9 mouse cellular contexts compared by ENCODE assay signal in genomic region chr10:14046935-14047334, GRCm38 (mm10).
DNase-seq lines count a peak whose midpoint lies in the region; ATAC-seq and TF ChIP-seq lines count a peak whose summit lies in the region.
"Had no signal": no experiment of that assay in that cellular context is flagged by ENCODE, and none has a peak within 500 bp of the region (broad histone marks: within the 10 kb centered on the region; RNA-seq: fewer than 3 reads in every experiment).

No protein-coding gene starts in this region.

- WGBS in kidney, embryonic 15.5 days = 72% methylated on average over 2 of the region's 2 CpGs

- peak; percentile 56 for TF ChIP-seq CTCF in ES-Bruce4 (IDR thresholded peaks at IDR 0.05; ENCODE audit: low read depth, low read length)

- no peaks in the 10 kb centered on the region for H3K27me3 ChIP-seq in kidney, embryonic 15.5 days
- H3K27me3 ChIP-seq in ES-Bruce4 (ENCODE audit: control insufficient read depth, insufficient read depth, low read length, poor library complexity, severe bottlenecking) = no peaks in the 10 kb centered on the region

- H3K36me3 ChIP-seq in kidney, embryonic 15.5 days = no peaks in the 10 kb centered on the region
- H3K36me3 ChIP-seq in ES-Bruce4 (ENCODE audit: control insufficient read depth, insufficient read depth, low read length, poor library complexity, severe bottlenecking) = no peaks in the 10 kb centered on the region

- peaks cover 47% of the 10 kb centered on the region for H3K4me1 ChIP-seq in kidney, embryonic 15.5 days
- no peaks in the 10 kb centered on the region for H3K4me1 ChIP-seq in ES-Bruce4 (ENCODE audit: control insufficient read depth, insufficient read depth, low read length)

- no peak overlapping the region for H3K9ac ChIP-seq in kidney, embryonic 15.5 days
- no peak overlapping the region for H3K9ac ChIP-seq in ES-Bruce4 (ENCODE audit: low read depth, poor library complexity, severe bottlenecking)

- H3K27ac ChIP-seq in kidney, embryonic 15.5 days = no peak overlapping the region
- no peak overlapping the region for H3K27ac ChIP-seq in ES-Bruce4 (ENCODE audit: insufficient read depth, low read length)

- peak; percentile 29 for DNase-seq in kidney, adult 18-20 months
- peak; percentile 73 to 74 for DNase-seq in B cell, adult 2 months
- DNase-seq in lung, postnatal 36 days = peak; percentile 58
- DNase-seq in Muller cell, postnatal 12 days (ENCODE audit: inconsistent ontology term) = no peak
- DNase-seq: cerebellum, adult 9-10 months; gastrocnemius, postnatal 10 days had no signal

- TF ChIP-seq POLR2A in ES-Bruce4 (IDR thresholded peaks at IDR 0.05; ENCODE audit: insufficient read depth, low read length) = no peak

- no peak for ATAC-seq in kidney, embryonic 15.5 days (replicated peaks; ENCODE audit: low FRiP score)
- no peak for ATAC-seq in erythroblast, adult 5-6 weeks (replicated peaks; ENCODE audit: low FRiP score, poor library complexity, severe bottlenecking)

- H3K9me3 ChIP-seq in kidney, embryonic 15.5 days (replicated peaks) = no peaks in the 10 kb centered on the region
- H3K9me3 ChIP-seq in ES-Bruce4 (replicated peaks; ENCODE audit: control insufficient read depth, insufficient read depth, low read length, poor library complexity, severe bottlenecking) = no peaks in the 10 kb centered on the region

- no peak overlapping the region for H3K4me2 ChIP-seq in kidney, embryonic 15.5 days

- H3K4me3 ChIP-seq in kidney, embryonic 15.5 days (replicated peaks) = no peak overlapping the region
- H3K4me3 ChIP-seq in ES-Bruce4 (ENCODE audit: low read depth, low read length) = no peak overlapping the region

- no peak for TF ChIP-seq EP300 in ES-Bruce4 (IDR thresholded peaks at IDR 0.05; ENCODE audit: insufficient read depth, low read depth, low read length)
